Mouse (Mus musculus) liver, embryonic 15.5 days (tissue): ENCODE measurements at regions not wholly inside any gene's neighbourhood (a gene's known extent, or its start where the extent isn't known, plus 50 kb on each side); places are given as distances from the start of the nearest gene placed in this dataset.

Experiments
- ATAC-seq: fragments of 200-750 bp; cut with Nextera tagmentation; 2 replicates; pipeline ENCODE4 v1.8.0; 2017; ENCODE audit warnings: moderate number of reproducible peaks, mild to moderate bottlenecking, moderate library complexity; ENCODE audit not compliant: insufficient read depth
- H3K27ac ChIP-seq: fragments of 300-500 bp; sonication (generic); replicated peaks from 2 replicates; pipeline ENCODE4 v1.5.1; 2015; ENCODE audit warnings: mild to moderate bottlenecking, inconsistent platforms
- H3K27me3 ChIP-seq: fragments of 300-500 bp; sonication (generic); 2 replicates; pipeline ENCODE4 v1.6.1; 2015; ENCODE audit warnings: mild to moderate bottlenecking, inconsistent platforms
- H3K36me3 ChIP-seq: fragments of 300-500 bp; sonication (generic); replicated peaks from 2 replicates; pipeline ENCODE4 v1.6.1; 2015; ENCODE audit warnings: moderate library complexity, mild to moderate bottlenecking, inconsistent platforms
- H3K4me1 ChIP-seq: fragments of 300-500 bp; sonication (generic); replicated peaks from 2 replicates; pipeline ENCODE4 v1.6.1; 2015; ENCODE audit warnings: inconsistent platforms
- H3K4me2 ChIP-seq: fragments of 300-500 bp; sonication (generic); 2 replicates; pipeline ENCODE4 v1.6.1; 2015; ENCODE audit warnings: moderate library complexity, mild to moderate bottlenecking, inconsistent platforms
- H3K4me3 ChIP-seq: fragments of 300-500 bp; sonication (generic); replicated peaks from 2 replicates; pipeline ENCODE4 v1.5.1; 2015; ENCODE audit warnings: mild to moderate bottlenecking, inconsistent platforms
- H3K9ac ChIP-seq: fragments of 300-500 bp; sonication (generic); 2 replicates; pipeline ENCODE4 v1.6.1; 2015; ENCODE audit warnings: moderate library complexity, mild to moderate bottlenecking, inconsistent platforms
- H3K9me3 ChIP-seq: fragments of 300-500 bp; sonication (generic); replicated peaks from 2 replicates; pipeline ENCODE4 v1.6.1; 2016; ENCODE audit warnings: inconsistent platforms
- WGBS: fragments of 180-500 bp; shearing (Covaris S2); methylation state at CpG from one replicate; pipeline ENCODE4 v1.1.7; 2015; ENCODE audit warnings: mixed read lengths; ENCODE audit not compliant: insufficient replicate concordance; 5-methylcytosine and 5-hydroxymethylcytosine counted together

DNA sequence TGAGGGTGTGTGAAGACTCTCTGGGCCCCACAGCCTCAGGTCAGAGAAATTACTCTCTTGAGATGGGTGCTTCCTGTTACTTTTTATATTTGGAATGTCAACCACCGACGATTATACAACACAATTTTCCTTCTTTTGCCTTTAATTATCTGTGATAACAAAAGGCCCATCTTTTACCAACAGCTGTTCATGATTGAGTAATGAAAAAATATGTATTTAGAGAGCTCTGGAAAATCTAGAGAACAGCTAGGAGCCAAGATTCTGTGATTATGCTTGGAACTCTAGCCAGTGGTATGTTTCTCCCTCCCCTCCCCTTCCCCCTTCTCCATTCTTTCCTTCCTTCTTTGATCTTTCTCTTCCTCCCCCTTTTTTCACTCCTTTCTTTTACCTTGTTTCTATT lies 546.0 kb upstream of the Cdh11 start:
- Histone ChIP-seq H3K27ac (no peak overlapping the region), H3K4me2 (no peak overlapping the region), H3K9me3 (no peaks in the 10 kb centered on the region), H3K27me3 (no peaks in the 10 kb centered on the region), H3K9ac (no peak overlapping the region), H3K4me3 (no peak overlapping the region), H3K4me1 (no peaks in the 10 kb centered on the region), H3K36me3 (no peaks in the 10 kb centered on the region)
- no peak for ATAC-seq
- 55% methylated on average over 2 of the region's 2 CpGs for WGBS

DNA sequence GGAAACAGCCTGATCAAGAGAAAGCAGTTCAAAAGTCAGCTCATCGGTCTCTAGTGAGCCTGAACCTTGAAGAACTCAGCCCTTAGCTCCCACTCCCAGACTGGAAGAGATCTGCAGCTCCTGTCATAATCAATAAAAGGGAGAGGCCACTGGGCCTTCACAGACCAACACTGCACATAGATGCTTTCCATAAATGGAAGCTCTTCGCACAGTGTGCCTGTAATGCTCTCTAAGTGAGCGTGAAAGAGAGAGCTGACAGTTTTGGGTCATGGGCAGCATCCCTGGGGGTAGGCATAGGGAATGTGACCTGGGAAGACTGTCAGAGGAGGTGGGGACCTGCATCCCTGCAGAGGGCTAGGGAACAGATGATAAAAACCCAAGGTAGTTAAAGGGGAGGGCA lies 551.9 kb upstream of the Cdh11 start:
- WGBS, result 65% methylated on average over 3 of the region's 3 CpGs
- no peaks in the 10 kb centered on the region for H3K27me3 ChIP-seq
- no peak overlapping the region for H3K4me2 ChIP-seq
- H3K36me3 ChIP-seq, result no peaks in the 10 kb centered on the region
- no peak overlapping the region for H3K9ac ChIP-seq
- no peak overlapping the region for H3K27ac ChIP-seq
- H3K4me3 ChIP-seq, result no peak overlapping the region
- H3K9me3 ChIP-seq, result no peaks in the 10 kb centered on the region
- no peaks in the 10 kb centered on the region for H3K4me1 ChIP-seq
- no peak for ATAC-seq

DNA sequence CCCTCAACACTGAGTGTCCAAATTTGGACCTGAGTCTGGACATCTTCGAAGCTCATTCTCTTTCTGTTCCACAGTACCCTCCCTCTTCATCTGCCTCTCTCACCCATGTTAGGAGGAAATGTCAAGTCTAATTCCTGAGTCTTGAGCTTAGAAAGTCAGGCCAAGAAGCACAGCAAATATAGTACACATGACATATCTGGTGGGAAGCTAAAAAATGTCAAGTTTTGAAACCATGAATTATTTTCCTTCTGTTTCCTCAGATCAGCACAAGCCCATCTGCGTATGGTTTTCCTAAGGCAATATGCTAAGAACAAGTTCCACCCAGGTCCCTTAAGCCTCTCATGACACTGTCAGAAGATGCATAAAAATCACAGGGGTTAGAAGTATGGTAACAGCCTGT lies 553.6 kb upstream of the Cdh11 start:
- Histone ChIP-seq H3K9me3 (no peaks in the 10 kb centered on the region), H3K27ac (no peak overlapping the region), H3K27me3 (no peaks in the 10 kb centered on the region), H3K36me3 (no peaks in the 10 kb centered on the region), H3K9ac (no peak overlapping the region), H3K4me3 (no peak overlapping the region), H3K4me1 (no peaks in the 10 kb centered on the region), H3K4me2 (no peak overlapping the region)
- WGBS, result 49% methylated on average over 2 of the region's 2 CpGs
- no peak for ATAC-seq

DNA sequence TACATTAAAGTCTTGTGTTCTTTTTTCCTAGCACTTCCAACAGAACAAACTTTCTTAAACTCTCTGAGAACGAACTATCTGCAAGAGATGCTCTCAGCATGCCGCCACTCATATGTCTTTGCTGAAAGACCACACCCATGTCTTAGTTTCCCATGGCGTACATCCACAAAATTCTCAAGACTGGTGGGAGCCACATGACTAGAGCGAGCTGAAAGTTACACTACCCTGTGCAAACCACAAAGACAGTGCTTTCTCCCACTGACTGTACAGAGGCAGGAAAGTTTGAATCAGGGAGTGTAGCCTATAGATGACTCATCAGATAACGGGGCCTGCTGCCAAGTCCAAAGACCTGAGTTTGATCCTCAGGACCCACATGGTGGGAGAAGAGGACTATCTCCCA lies 554.5 kb upstream of the Cdh11 start:
- Histone ChIP-seq H3K36me3 (no peaks in the 10 kb centered on the region), H3K4me3 (no peak overlapping the region), H3K27me3 (no peaks in the 10 kb centered on the region), H3K4me1 (no peaks in the 10 kb centered on the region), H3K9me3 (no peaks in the 10 kb centered on the region), H3K9ac (no peak overlapping the region), H3K27ac (no peak overlapping the region), H3K4me2 (no peak overlapping the region)
- WGBS, result 56% methylated on average over 5 of the region's 5 CpGs
- no peak for ATAC-seq

DNA sequence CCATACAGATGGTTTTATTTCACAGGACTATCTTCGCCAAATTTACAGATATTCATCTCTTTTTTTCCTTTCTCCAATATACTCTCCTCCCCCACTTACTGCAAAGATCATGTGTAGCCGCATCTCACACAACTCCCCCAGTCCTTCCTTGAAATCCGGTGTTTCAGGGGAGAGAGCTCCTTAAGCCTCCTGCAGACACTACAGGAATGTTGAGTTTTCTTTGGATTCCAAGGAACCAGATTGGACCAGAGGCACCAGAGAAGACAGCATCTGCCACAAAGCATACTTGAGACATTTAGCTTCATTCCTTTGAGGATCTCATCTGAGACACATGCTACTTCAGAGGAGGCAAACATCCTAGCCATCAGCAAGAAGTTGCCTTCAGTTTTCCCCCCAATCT lies 558.4 kb upstream of the Cdh11 start:
- WGBS, result 61% methylated on average over 3 of the region's 3 CpGs
- Histone ChIP-seq H3K9ac (no peak overlapping the region), H3K27ac (no peak overlapping the region), H3K4me3 (no peak overlapping the region), H3K36me3 (no peaks in the 10 kb centered on the region), H3K27me3 (no peaks in the 10 kb centered on the region), H3K9me3 (no peaks in the 10 kb centered on the region), H3K4me1 (no peaks in the 10 kb centered on the region), H3K4me2 (no peak overlapping the region)
- ATAC-seq, result no peak

DNA sequence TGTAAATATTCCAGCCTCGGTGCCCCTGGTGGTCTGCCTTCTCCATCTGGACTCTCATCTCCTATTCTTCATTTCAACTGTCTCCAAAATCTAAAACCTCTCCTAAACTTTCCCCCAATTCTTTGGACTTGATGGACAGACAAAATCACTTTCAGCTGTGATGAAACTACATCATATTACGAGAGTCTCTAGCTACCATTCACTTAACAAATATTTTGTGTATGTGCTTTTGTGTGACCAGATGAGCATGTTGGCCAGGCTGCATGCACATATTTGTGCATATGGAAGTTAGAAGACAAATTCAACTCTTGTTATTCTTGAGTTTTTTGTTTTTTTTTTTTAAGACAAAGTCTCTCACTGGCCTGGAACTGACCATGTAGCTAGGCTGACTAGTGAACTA lies 559.4 kb upstream of the Cdh11 start:
- Histone ChIP-seq H3K9me3 (no peaks in the 10 kb centered on the region), H3K27ac (no peak overlapping the region), H3K4me3 (no peak overlapping the region), H3K4me1 (no peaks in the 10 kb centered on the region), H3K36me3 (no peaks in the 10 kb centered on the region), H3K27me3 (no peaks in the 10 kb centered on the region), H3K4me2 (no peak overlapping the region), H3K9ac (no peak overlapping the region)
- WGBS, result 52% methylated on average over 2 of the region's 2 CpGs
- ATAC-seq, result no peak

DNA sequence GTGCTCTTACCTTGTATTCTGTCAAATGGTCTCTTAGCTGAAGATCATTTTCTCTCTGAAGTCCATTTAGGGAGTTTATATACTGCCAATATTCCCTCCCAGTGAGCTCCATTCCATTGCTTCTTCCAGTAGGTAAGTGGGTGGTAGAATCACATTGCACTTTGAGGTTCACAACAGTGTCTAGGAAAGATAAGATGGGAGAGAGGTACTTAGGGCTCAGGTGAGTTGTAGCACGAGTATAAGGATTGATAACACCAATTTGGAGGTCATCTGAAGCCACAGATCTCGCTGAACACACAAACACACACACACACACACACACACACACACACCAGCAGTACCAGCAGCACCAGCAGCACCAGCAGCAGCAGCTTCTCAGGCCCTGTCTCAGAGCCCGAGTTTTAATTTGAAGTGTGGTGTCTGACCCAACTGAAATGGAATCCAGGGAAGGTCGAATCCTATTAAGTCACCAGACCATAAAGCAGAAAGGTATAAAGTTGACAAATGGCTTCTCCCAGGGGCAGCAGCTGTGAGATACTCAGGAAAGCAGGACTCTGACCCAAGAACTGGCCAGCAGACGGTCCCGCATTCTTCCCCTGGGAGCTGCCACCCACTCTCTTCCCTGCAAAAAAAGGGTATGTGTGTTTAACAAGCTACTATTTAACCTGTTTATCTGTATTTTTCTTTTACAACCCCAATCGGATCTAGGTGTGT lies 561.9 kb upstream of the Cdh11 start:
- Histone ChIP-seq H3K9ac (no peak overlapping the region), H3K36me3 (no peaks in the 10 kb centered on the region), H3K4me1 (no peaks in the 10 kb centered on the region), H3K27me3 (no peaks in the 10 kb centered on the region), H3K27ac (no peak overlapping the region), H3K4me3 (no peak overlapping the region), H3K9me3 (no peaks in the 10 kb centered on the region), H3K4me2 (no peak overlapping the region)
- no peak for ATAC-seq
- WGBS, result 41% methylated on average over 7 of the region's 7 CpGs

DNA sequence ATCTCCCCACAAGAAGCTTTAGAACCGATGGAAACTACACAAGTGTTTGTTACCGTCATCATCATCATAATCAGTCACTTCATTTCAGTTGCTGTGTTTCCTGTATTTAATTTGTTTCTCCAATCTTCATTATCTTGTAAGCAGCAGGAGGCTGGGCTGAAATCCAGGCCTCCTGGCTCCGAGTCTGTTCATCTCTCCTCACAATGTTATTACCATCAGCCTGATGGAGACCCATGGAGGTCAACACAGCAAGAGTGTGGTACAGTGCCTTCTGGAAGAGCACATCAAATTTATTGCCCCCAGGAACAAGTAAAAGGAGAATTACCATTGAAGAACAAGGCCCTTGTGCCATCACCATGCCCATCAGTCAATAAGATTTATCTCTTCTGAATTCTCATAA lies 576.3 kb upstream of the Cdh11 start:
- Histone ChIP-seq H3K9me3 (no peaks in the 10 kb centered on the region; the same call in 1 of the 2 replicates), H3K27ac (no peak overlapping the region), H3K9ac (no peak overlapping the region), H3K27me3 (no peaks in the 10 kb centered on the region), H3K4me3 (no peak overlapping the region), H3K4me1 (no peaks in the 10 kb centered on the region), H3K36me3 (no peaks in the 10 kb centered on the region), H3K4me2 (no peak overlapping the region)
- WGBS, result 47% methylated on average over 3 of the region's 3 CpGs
- ATAC-seq, result no peak

DNA sequence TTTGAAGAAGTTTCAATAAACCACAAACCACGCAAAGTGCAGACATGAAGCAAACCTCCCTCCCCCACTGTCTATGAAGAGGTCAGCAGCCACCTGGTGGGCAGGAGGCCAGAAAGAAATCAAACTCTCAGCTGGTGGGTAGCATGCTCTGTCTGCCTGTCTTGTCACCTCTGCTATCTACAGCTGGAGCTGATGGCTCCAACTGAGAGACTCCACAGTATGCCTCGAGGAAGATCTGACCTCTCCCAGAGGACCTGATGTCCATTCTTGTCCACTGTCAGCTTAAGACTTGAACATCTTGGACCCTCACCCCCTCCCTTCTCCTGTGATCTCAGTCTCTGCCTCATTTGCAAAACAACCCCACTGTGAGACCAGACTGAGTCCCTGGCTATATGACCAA lies 585.0 kb upstream of the Cdh11 start:
- no peak for ATAC-seq
- Histone ChIP-seq H3K4me3 (no peak overlapping the region), H3K36me3 (no peaks in the 10 kb centered on the region), H3K27ac (no peak overlapping the region), H3K4me2 (no peak overlapping the region), H3K9me3 (no peaks in the 10 kb centered on the region), H3K27me3 (no peaks in the 10 kb centered on the region), H3K4me1 (no peaks in the 10 kb centered on the region), H3K9ac (no peak overlapping the region)
- 47% methylated on average over 2 of the region's 2 CpGs for WGBS

DNA sequence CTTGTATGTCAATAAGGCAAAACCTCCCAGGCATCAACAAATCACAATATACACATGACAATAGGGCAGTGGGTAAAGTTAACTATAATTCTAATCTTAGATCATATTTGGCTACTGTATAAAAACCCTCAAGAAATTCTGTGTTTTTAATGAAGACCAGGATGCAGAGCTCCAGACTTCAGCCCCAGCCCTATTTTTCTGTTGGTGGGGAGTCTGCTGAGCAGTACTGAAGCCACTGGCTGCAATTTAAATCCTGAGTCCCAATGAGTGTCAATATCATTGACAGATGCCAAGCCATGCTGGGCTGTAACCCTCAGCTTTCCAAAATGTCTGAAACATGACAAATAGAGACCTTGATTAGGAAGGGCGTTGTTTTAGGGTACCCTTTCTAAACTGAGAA lies 587.6 kb upstream of the Cdh11 start:
- no peak overlapping the region for H3K27ac ChIP-seq
- no peak overlapping the region for H3K9ac ChIP-seq
- ATAC-seq, result no peak
- WGBS, result 50% methylated on average over 1 of the region's 1 CpGs
- H3K27me3 ChIP-seq, result no peaks in the 10 kb centered on the region
- no peaks in the 10 kb centered on the region for H3K9me3 ChIP-seq
- no peaks in the 10 kb centered on the region for H3K4me1 ChIP-seq
- H3K4me3 ChIP-seq, result no peak overlapping the region
- no peak overlapping the region for H3K4me2 ChIP-seq
- H3K36me3 ChIP-seq, result no peaks in the 10 kb centered on the region

DNA sequence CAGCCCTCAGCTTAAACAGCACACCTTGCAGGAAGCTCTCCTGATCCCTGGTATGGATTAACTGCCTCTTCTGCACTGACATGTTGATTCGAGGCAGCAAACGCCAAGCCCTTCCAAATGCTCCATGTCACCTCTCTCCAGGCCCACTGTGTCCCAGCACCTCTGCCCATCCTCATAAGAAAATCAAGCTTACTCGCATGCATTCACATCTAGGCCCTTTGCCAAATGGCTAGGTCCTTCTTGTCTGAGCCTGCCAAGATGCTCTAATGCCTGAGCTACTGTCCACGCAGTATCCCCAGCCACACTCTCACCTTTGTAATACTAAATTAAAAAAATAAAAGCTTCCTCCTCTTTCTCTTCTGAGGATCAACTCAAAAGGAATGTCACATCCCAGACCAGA lies 588.7 kb upstream of the Cdh11 start:
- no peak for ATAC-seq
- Histone ChIP-seq H3K4me3 (no peak overlapping the region), H3K36me3 (no peaks in the 10 kb centered on the region), H3K27me3 (no peaks in the 10 kb centered on the region), H3K9ac (no peak overlapping the region), H3K4me2 (no peak overlapping the region), H3K9me3 (no peaks in the 10 kb centered on the region), H3K4me1 (no peaks in the 10 kb centered on the region), H3K27ac (no peak overlapping the region)
- WGBS, result 59% methylated on average over 4 of the region's 4 CpGs

DNA sequence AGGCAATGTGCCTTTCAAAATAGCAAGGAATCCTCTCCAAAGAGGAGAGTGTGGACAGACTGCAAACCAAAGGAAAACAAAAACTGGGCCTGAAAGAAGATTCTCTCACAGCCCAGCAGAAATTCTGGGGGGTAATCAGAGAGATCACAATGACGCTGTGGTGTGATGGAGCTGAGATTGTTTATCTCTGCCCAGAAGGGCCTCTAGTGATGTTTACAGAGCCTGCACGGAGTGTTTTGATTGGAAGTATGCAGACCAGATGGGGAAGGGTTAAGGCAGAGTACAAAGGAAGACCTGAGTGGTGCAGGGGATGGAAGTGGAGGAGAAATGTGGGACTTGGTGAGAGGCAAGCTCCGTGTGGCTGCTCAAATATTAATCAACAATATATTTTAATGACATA lies 593.1 kb upstream of the Cdh11 start:
- 9% methylated on average over 3 of the region's 3 CpGs for WGBS
- ATAC-seq, result no peak
- no peaks in the 10 kb centered on the region for H3K27me3 ChIP-seq
- no peak overlapping the region for H3K27ac ChIP-seq
- no peaks in the 10 kb centered on the region for H3K4me1 ChIP-seq
- no peaks in the 10 kb centered on the region for H3K9me3 ChIP-seq
- no peaks in the 10 kb centered on the region for H3K36me3 ChIP-seq
- H3K9ac ChIP-seq, result no peak overlapping the region
- no peak overlapping the region for H3K4me3 ChIP-seq
- no peak overlapping the region for H3K4me2 ChIP-seq
